Mouse (Mus musculus): Measurements from ENCODE around the gene Clps.

DNA sequence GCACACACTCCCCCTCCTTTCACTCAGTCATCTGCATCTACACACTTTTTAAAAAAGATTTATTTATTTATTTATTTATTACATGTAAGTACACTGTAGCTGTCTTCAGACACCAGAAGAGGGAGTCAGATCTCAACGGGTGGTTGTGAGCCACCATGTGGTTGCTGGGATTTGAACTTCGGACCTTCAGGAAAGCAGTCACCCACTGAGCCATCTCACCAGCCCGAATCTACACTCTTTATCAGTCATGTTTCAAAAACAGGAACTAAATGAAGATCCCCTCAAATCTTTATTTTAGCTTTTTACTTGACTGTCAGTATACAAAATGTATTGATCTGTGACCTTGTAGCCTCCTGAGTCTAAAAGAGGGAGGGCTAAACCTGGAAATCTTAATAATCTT, 49.0 kb upstream of the Clps start:
- TF ChIP-seq CTCF (IDR thresholded peaks at IDR 0.05; ENCODE audit: low read depth, low read length) (no peak), TAL1 (conservative IDR thresholded peaks at IDR 0.05; ENCODE audit: low read depth, low read length) (no peak)
